Mouse (Mus musculus): ENCODE data around the gene Gtpbp1.

GRCm38 (mm10) chr15:79716710-79717109, 26.1 kb downstream of the Gtpbp1 start:
- TF ChIP-seq POLR2A (IDR thresholded peaks at IDR 0.05; ENCODE audit: extremely low read depth, insufficient read depth, low read length) (no peak), CTCF (IDR thresholded peaks at IDR 0.05; ENCODE audit: low read depth, low read length) (no peak)
